Mouse (Mus musculus): Measurements from ENCODE around the gene Rabep1. TPM values are rescaled to one million over a fixed set of nuclear protein-coding genes. Genes with fewer than 3 reads are reported as not detected.
"Not testable (repeated sequence)": the region's sequence is repeated elsewhere in the genome, so short reads cannot be mapped to it uniquely, and the experiment has no call there.

The Rabep1 gene
- total RNA-seq, 2 experiments from 2014 or later: 144 to 170 TPM

GRCm38 (mm10) chr11:70897680-70898079, 53.1 kb downstream of the Rabep1 start:
- DNase-seq: no peak

- DNase-seq: not testable (repeated sequence)
Observed at GRCm38 (mm10) chr11:70898182-70898581, 53.6 kb downstream of the Rabep1 start.

- DNase-seq: peak in 1 of 2 experiments; percentile 23
Observed at GRCm38 (mm10) chr11:70906681-70907080, 62.1 kb downstream of the Rabep1 start.

GRCm38 (mm10) chr11:70911323-70911722, 66.7 kb downstream of the Rabep1 start:
- DNase-seq: no peak

- DNase-seq: no peak
Observed at GRCm38 (mm10) chr11:70911920-70912319, 67.3 kb downstream of the Rabep1 start.

- DNase-seq: peak in 1 of 2 experiments; percentile 20
Observed at GRCm38 (mm10) chr11:70917896-70918295, 73.3 kb downstream of the Rabep1 start.

- DNase-seq: no peak
Observed at GRCm38 (mm10) chr11:70919524-70919923, 74.9 kb downstream of the Rabep1 start.

GRCm38 (mm10) chr11:70931461-70931860, 86.9 kb downstream of the Rabep1 start:
- DNase-seq: no peak

GRCm38 (mm10) chr11:70935316-70935715, 90.7 kb downstream of the Rabep1 start:
- DNase-seq: peak; percentile 26 to 43

- DNase-seq: no peak
Observed at GRCm38 (mm10) chr11:70942596-70942995, 98.0 kb downstream of the Rabep1 start.

- no peak for DNase-seq
Observed at GRCm38 (mm10) chr11:70943651-70944050, 99.1 kb downstream of the Rabep1 start.

- DNase-seq: peak; percentile 20 to 25
Observed at GRCm38 (mm10) chr11:70944935-70945817, 100.6 kb downstream of the Rabep1 start.

GRCm38 (mm10) chr11:70954711-70955110, 110.1 kb downstream of the Rabep1 start:
- no peak for DNase-seq

GRCm38 (mm10) chr11:70960786-70961554, 116.4 kb downstream of the Rabep1 start:
- no peak for DNase-seq

- DNase-seq: peak in 1 of 2 experiments; percentile 20
Observed at GRCm38 (mm10) chr11:70964222-70964907, 119.8 kb downstream of the Rabep1 start.

- peak in 1 of 2 experiments; percentile 45 for DNase-seq
Observed at GRCm38 (mm10) chr11:70969271-70969794, 124.8 kb downstream of the Rabep1 start.

GRCm38 (mm10) chr11:70969821-70970559, 125.4 kb downstream of the Rabep1 start, which contains the start of the genes Nup88 and Rpain:
Gene Nup88, minus strand, starts transcription at chr11:70969973.
Gene Rpain, plus strand, starts transcription at chr11:70970213.
- DNase-seq: peak; percentile 91 to 93

GRCm38 (mm10) chr11:70970560-70971540, 126.3 kb downstream of the Rabep1 start:
- DNase-seq: no peak

- DNase-seq: no peak
Observed at GRCm38 (mm10) chr11:70972586-70972985, 128.0 kb downstream of the Rabep1 start.

- DNase-seq: no peak
Observed at GRCm38 (mm10) chr11:70973947-70974346, 129.4 kb downstream of the Rabep1 start.

Data from adrenal gland, postnatal 36 days (tissue).